Mouse (Mus musculus) forebrain, embryonic 12.5 days (tissue): Measurements from ENCODE around the gene Kat7. TPM values are rescaled to one million over a fixed set of nuclear protein-coding genes. Genes with fewer than 3 reads are reported as not detected.

Experiments
- ATAC-seq: fragments of 200-750 bp; cut with Nextera tagmentation; 2 replicates; pipeline ENCODE4 v1.8.0; 2017; ENCODE audit warnings: moderate TSS enrichment; ENCODE audit not compliant: low FRiP score
- H3K27ac ChIP-seq: fragments of 300-500 bp; sonication (generic); 2 replicates; pipeline ENCODE4 v1.5.1; 2016; ENCODE audit warnings: mild to moderate bottlenecking
- H3K27me3 ChIP-seq: fragments of 300-500 bp; sonication (generic); 2 replicates; pipeline ENCODE4 v1.6.1; 2016; ENCODE audit warnings: mild to moderate bottlenecking
- H3K36me3 ChIP-seq: fragments of 300-500 bp; sonication (generic); replicated peaks from 2 replicates; pipeline ENCODE4 v1.6.1; 2016; ENCODE audit warnings: mild to moderate bottlenecking
- H3K4me1 ChIP-seq: fragments of 300-500 bp; sonication (generic); 2 replicates; pipeline ENCODE4 v1.6.1; 2016
- H3K4me2 ChIP-seq: fragments of 300-500 bp; sonication (generic); 2 replicates; pipeline ENCODE4 v1.6.1; 2016; ENCODE audit warnings: mild to moderate bottlenecking, moderate library complexity
- H3K4me3 ChIP-seq: fragments of 300-500 bp; sonication (generic); replicated peaks from 2 replicates; pipeline ENCODE4 v1.5.1; 2016; ENCODE audit warnings: mild to moderate bottlenecking
- H3K9ac ChIP-seq: fragments of 300-500 bp; sonication (generic); 2 replicates; pipeline ENCODE4 v1.6.1; 2016; ENCODE audit warnings: mild to moderate bottlenecking
- H3K9me3 ChIP-seq: fragments of 300-500 bp; sonication (generic); 2 replicates; pipeline ENCODE4 v1.6.1; 2016
- WGBS: fragments of 180-500 bp; shearing (Covaris S2); methylation state at CpG from one replicate; pipeline ENCODE4 v1.1.7; 2016; 5-methylcytosine and 5-hydroxymethylcytosine counted together
- polyA plus RNA-seq: library from polyadenylated mRNA; unstranded; fragments of >200 nt; fragmentation: Nextera tagmentation; extraction: Ambion mirVana; gene quantifications from 2 replicates; pipeline ENCODE4 v1.2.1, GENCODE M21; 2016

The Kat7 gene
- polyA plus RNA-seq, 1 experiment from 2014 or later: 83.9 TPM

GRCm38 (mm10) chr11:95343180-95343579 lies 33.1 kb upstream of the Kat7 start:
- peaks cover 13% of the 10 kb centered on the region for H3K27me3 ChIP-seq
- 71% methylated on average over 4 of the region's 4 CpGs for WGBS
- ATAC-seq: no peak

GRCm38 (mm10) chr11:95340664-95341063 lies 30.6 kb upstream of the Kat7 start:
- no peaks in the 10 kb centered on the region for H3K9me3 ChIP-seq
- 53% methylated on average over 5 of the region's 5 CpGs for WGBS
- H3K4me2 ChIP-seq: no peak overlapping the region
- H3K4me1 ChIP-seq: peaks cover 21% of the 10 kb centered on the region
- no peak for ATAC-seq
- H3K36me3 ChIP-seq: no peaks in the 10 kb centered on the region
- peaks cover 21% of the 10 kb centered on the region for H3K27me3 ChIP-seq
- H3K4me3 ChIP-seq: no peak overlapping the region
- no peak overlapping the region for H3K9ac ChIP-seq
- H3K27ac ChIP-seq: no peak overlapping the region

More at GRCm38 (mm10) chr11:95343180-95343579, 33.1 kb upstream of the Kat7 start:
- Histone ChIP-seq H3K9me3 (no peaks in the 10 kb centered on the region), H3K4me2 (no peak overlapping the region), H3K4me1 (peaks cover 14% of the 10 kb centered on the region), H3K36me3 (no peaks in the 10 kb centered on the region), H3K27ac (no peak overlapping the region), H3K9ac (no peak overlapping the region), H3K4me3 (no peak overlapping the region)

GRCm38 (mm10) chr11:95340259-95340658 lies 30.2 kb upstream of the Kat7 start:
- WGBS: 74% methylated on average over 1 of the region's 1 CpGs

GRCm38 (mm10) chr11:95339471-95340021 lies 29.5 kb upstream of the Kat7 start:
- H3K27me3 ChIP-seq: peaks cover 27% of the 10 kb centered on the region
- H3K4me3 ChIP-seq: no peak overlapping the region
- no peaks in the 10 kb centered on the region for H3K36me3 ChIP-seq
- WGBS: 9% methylated on average over 14 of the region's 14 CpGs
- H3K27ac ChIP-seq: 0 out of 2 replicates have a peak overlapping the region, but pooled peaks have one; percentile 25
- H3K9me3 ChIP-seq: no peaks in the 10 kb centered on the region
- H3K9ac ChIP-seq: no peak overlapping the region
- no peak for ATAC-seq
- peak overlapping the region; percentile 22 for H3K4me2 ChIP-seq
- peaks cover 21% of the 10 kb centered on the region for H3K4me1 ChIP-seq

More at GRCm38 (mm10) chr11:95340259-95340658, 30.2 kb upstream of the Kat7 start:
- H3K4me3 ChIP-seq: no peak overlapping the region
- H3K4me1 ChIP-seq: peaks cover 21% of the 10 kb centered on the region
- H3K9ac ChIP-seq: no peak overlapping the region
- H3K4me2 ChIP-seq: no peak overlapping the region
- peaks cover 21% of the 10 kb centered on the region for H3K27me3 ChIP-seq
- H3K36me3 ChIP-seq: no peaks in the 10 kb centered on the region
- no peak overlapping the region for H3K27ac ChIP-seq
- ATAC-seq: no peak
- H3K9me3 ChIP-seq: no peaks in the 10 kb centered on the region

GRCm38 (mm10) chr11:95337846-95338342 lies 27.8 kb upstream of the Kat7 start:
- WGBS: 29% methylated on average over 9 of the region's 9 CpGs
- Histone ChIP-seq H3K4me3 (peak overlapping the region; percentile 87), H3K4me2 (peak overlapping the region; percentile 95), H3K9me3 (no peaks in the 10 kb centered on the region), H3K27me3 (peaks cover 28% of the 10 kb centered on the region), H3K9ac (peak overlapping the region; percentile 80; the same call in 1 of the 2 replicates), H3K4me1 (peaks cover 21% of the 10 kb centered on the region), H3K27ac (no peak overlapping the region), H3K36me3 (no peaks in the 10 kb centered on the region)
- no peak for ATAC-seq

GRCm38 (mm10) chr11:95337129-95337813 lies 27.2 kb upstream of the Kat7 start:
- no peaks in the 10 kb centered on the region for H3K9me3 ChIP-seq
- peaks cover 21% of the 10 kb centered on the region for H3K4me1 ChIP-seq
- peak; percentile 83 for ATAC-seq
- WGBS: under 1% methylated on average over 47 of the region's 50 CpGs
- no peak overlapping the region for H3K27ac ChIP-seq
- peak overlapping the region; percentile 80 for H3K9ac ChIP-seq
- peak overlapping the region; percentile 87 for H3K4me3 ChIP-seq
- H3K27me3 ChIP-seq: peaks cover 28% of the 10 kb centered on the region
- no peaks in the 10 kb centered on the region for H3K36me3 ChIP-seq
- H3K4me2 ChIP-seq: peak overlapping the region; percentile 95

GRCm38 (mm10) chr11:95336568-95337128 lies 26.6 kb upstream of the Kat7 start, which contains the start of gene Fam117a:
Fam117a (plus strand) TSS chr11:95337018.
- Histone ChIP-seq H3K4me2 (peak within 1 kb of the TSS; percentile 95), H3K27me3 (peaks cover 28% of the 10 kb centered on the region), H3K9me3 (no peaks in the 10 kb centered on the region), H3K4me3 (peak within 1 kb of the TSS; percentile 87), H3K36me3 (no peaks in the 10 kb centered on the region), H3K9ac (peak within 1 kb of the TSS; percentile 80), H3K4me1 (peaks cover 21% of the 10 kb centered on the region), H3K27ac (no peak within 1 kb of the TSS)
- ATAC-seq: peak; percentile 98
- 0% methylated on average over 15 of the region's 27 CpGs for WGBS

- Histone ChIP-seq H3K4me3 (no peak overlapping the region), H3K27ac (no peak overlapping the region), H3K4me1 (peaks cover 14% of the 10 kb centered on the region), H3K36me3 (no peaks in the 10 kb centered on the region), H3K27me3 (peaks cover 28% of the 10 kb centered on the region), H3K9me3 (no peaks in the 10 kb centered on the region), H3K9ac (no peak overlapping the region), H3K4me2 (no peak overlapping the region)
- WGBS: 78% methylated on average over 5 of the region's 5 CpGs
- ATAC-seq: no peak
Observed at GRCm38 (mm10) chr11:95334448-95335060, 24.5 kb upstream of the Kat7 start.

- no peaks in the 10 kb centered on the region for H3K36me3 ChIP-seq
- WGBS: 80% methylated on average over 9 of the region's 9 CpGs
- H3K4me2 ChIP-seq: no peak overlapping the region
- ATAC-seq: no peak
- peaks cover 7% of the 10 kb centered on the region for H3K4me1 ChIP-seq
- H3K9me3 ChIP-seq: no peaks in the 10 kb centered on the region
- peaks cover 21% of the 10 kb centered on the region for H3K27me3 ChIP-seq
- no peak overlapping the region for H3K9ac ChIP-seq
- H3K4me3 ChIP-seq: no peak overlapping the region
- H3K27ac ChIP-seq: no peak overlapping the region
Observed at GRCm38 (mm10) chr11:95333805-95334204, 23.8 kb upstream of the Kat7 start.

- H3K36me3 ChIP-seq: no peaks in the 10 kb centered on the region
- peaks cover 7% of the 10 kb centered on the region for H3K4me1 ChIP-seq
- H3K27me3 ChIP-seq: peaks cover 16% of the 10 kb centered on the region
- no peaks in the 10 kb centered on the region for H3K9me3 ChIP-seq
- 63% methylated on average over 4 of the region's 4 CpGs for WGBS
- ATAC-seq: no peak
- H3K4me2 ChIP-seq: no peak overlapping the region
- H3K9ac ChIP-seq: no peak overlapping the region
- no peak overlapping the region for H3K27ac ChIP-seq
- H3K4me3 ChIP-seq: no peak overlapping the region
Observed at GRCm38 (mm10) chr11:95333209-95333608, 23.2 kb upstream of the Kat7 start.

GRCm38 (mm10) chr11:95330662-95331061 lies 20.6 kb upstream of the Kat7 start:
- Histone ChIP-seq H3K4me2 (no peak overlapping the region), H3K9ac (no peak overlapping the region), H3K27ac (no peak overlapping the region), H3K4me1 (no peaks in the 10 kb centered on the region; the same call in 1 of the 2 replicates), H3K9me3 (no peaks in the 10 kb centered on the region), H3K36me3 (no peaks in the 10 kb centered on the region), H3K4me3 (no peak overlapping the region), H3K27me3 (0 out of 2 replicates have a peak, but pooled peaks cover 7% of the 10 kb centered on the region)
- ATAC-seq: no peak
- 67% methylated on average over 1 of the region's 1 CpGs for WGBS

GRCm38 (mm10) chr11:95328629-95329028 lies 18.6 kb upstream of the Kat7 start:
- 90% methylated on average over 5 of the region's 5 CpGs for WGBS
- Histone ChIP-seq H3K36me3 (no peaks in the 10 kb centered on the region), H3K4me2 (no peak overlapping the region), H3K9ac (no peak overlapping the region), H3K27ac (no peak overlapping the region), H3K4me1 (no peaks in the 10 kb centered on the region; the same call in 1 of the 2 replicates), H3K27me3 (no peaks in the 10 kb centered on the region), H3K4me3 (no peak overlapping the region), H3K9me3 (no peaks in the 10 kb centered on the region)
- no peak for ATAC-seq
